ENCODE assay signal across 8 mouse cellular contexts in genomic region chr7:13044254-13044625, GRCm38 (mm10). TPM values are rescaled to one million over a fixed set of nuclear protein-coding genes. Genes with fewer than 3 reads are reported as not detected.
A peak's percentile ranks its signal among the peaks of the same experiment; 100 is the strongest.
DNase-seq lines count a peak whose midpoint lies in the region; ATAC-seq and TF ChIP-seq lines count a peak whose summit lies in the region.

No protein-coding gene starts in this region.

- peaks cover 5 to 12% of the 10 kb centered on the region in 2 experiments; a peak in 2 of 4 replicates for H3K4me1 ChIP-seq in heart, embryonic 14.5 days (ENCODE audit: control insufficient read depth in 2 of 2, insufficient read depth in 2 of 2, low read length in 2 of 2)
- peaks cover 13% of the 10 kb centered on the region for H3K4me1 ChIP-seq in bone marrow macrophage, adult 2 months (ENCODE audit: control insufficient read depth, insufficient read depth, low read length)
- H3K4me1 ChIP-seq in heart, embryonic 16.5 days (ENCODE audit: control insufficient read depth, insufficient read depth, low read length): peaks cover 3% of the 10 kb centered on the region
- H3K4me1 ChIP-seq in liver, embryonic 16.5 days (ENCODE audit: control insufficient read depth, low read depth, low read length): peaks cover 20% of the 10 kb centered on the region

- TF ChIP-seq POLR2A in bone marrow macrophage, adult 2 months (IDR thresholded peaks at IDR 0.05; ENCODE audit: borderline replicate concordance, low read depth, low read length): no peak

- no peak for ATAC-seq in heart, embryonic 14.5 days (ENCODE audit: insufficient number of reproducible peaks, insufficient read depth, low FRiP score, low read depth)
- ATAC-seq in heart, embryonic 16.5 days (replicated peaks; ENCODE audit: extremely low read depth, insufficient read depth, low FRiP score): no peak
- ATAC-seq in liver, embryonic 16.5 days (ENCODE audit: low read depth): no peak
- no peak for ATAC-seq in frontal cortex, adult (ENCODE audit: low TSS enrichment)

- H3K27me3 ChIP-seq in heart, embryonic 14.5 days (ENCODE audit: control insufficient read depth, insufficient read depth, low read length): peaks cover 34% of the 10 kb centered on the region
- H3K27me3 ChIP-seq in heart, embryonic 16.5 days (ENCODE audit: control insufficient read depth, insufficient read depth, low read length): peaks cover 31% of the 10 kb centered on the region
- H3K27me3 ChIP-seq in liver, embryonic 16.5 days (ENCODE audit: control insufficient read depth, insufficient read depth, low read depth, low read length): peaks cover 37% of the 10 kb centered on the region

- DNase-seq in heart, adult 9 months (ENCODE audit: low spot score in 2 of 2): no peak
- DNase-seq in spleen, postnatal 10 days (ENCODE audit: low spot score in 2 of 2): no peak
- DNase-seq in right cerebral cortex, postnatal 36 days (ENCODE audit: low spot score in 2 of 2): no peak

- WGBS in heart, embryonic 14.5 days: 6% methylated on average over 23 of the region's 23 CpGs
- WGBS in heart, embryonic 16.5 days: 4% methylated on average over 23 of the region's 23 CpGs
- WGBS in liver, embryonic 16.5 days (ENCODE audit: insufficient replicate concordance): 7% methylated on average over 23 of the region's 23 CpGs

- H3K9ac ChIP-seq in heart, embryonic 14.5 days (ENCODE audit: low read length): peak overlapping the region; percentile 70
- H3K9ac ChIP-seq in heart, embryonic 16.5 days (ENCODE audit: low read length): peak overlapping the region; percentile 70
- peak overlapping the region; percentile 5; the same call in 1 of the 2 replicates for H3K9ac ChIP-seq in liver, embryonic 16.5 days (ENCODE audit: low read depth, low read length)

- H3K4me3 ChIP-seq in heart, embryonic 14.5 days (ENCODE audit: control insufficient read depth in 1 of 2, insufficient read depth in 1 of 2, low read depth in 1 of 2, low read length in 2 of 2): peak overlapping the region; percentile 37 to 48
- H3K4me3 ChIP-seq in bone marrow macrophage, adult 2 months (ENCODE audit: insufficient read depth, low read length): peak overlapping the region; percentile 24; the same call in 1 of the 2 replicates
- H3K4me3 ChIP-seq in heart, embryonic 16.5 days (ENCODE audit: low read length): peak overlapping the region; percentile 54
- H3K4me3 ChIP-seq in liver, embryonic 16.5 days (ENCODE audit: low read depth, low read length): peak overlapping the region; percentile 55

- no peak for TF ChIP-seq CTCF in bone marrow macrophage, adult 2 months (IDR thresholded peaks at IDR 0.05; ENCODE audit: low read depth, low read length)

- 0 out of 2 replicates have a peak, but pooled peaks cover 2% of the 10 kb centered on the region for H3K9me3 ChIP-seq in heart, embryonic 14.5 days (ENCODE audit: control insufficient read depth, low read length)
- peaks cover 6% of the 10 kb centered on the region; the same call in 1 of the 2 replicates for H3K9me3 ChIP-seq in heart, embryonic 16.5 days (replicated peaks; ENCODE audit: control insufficient read depth, low read length)
- 0 out of 2 replicates have a peak, but pooled peaks cover 2% of the 10 kb centered on the region for H3K9me3 ChIP-seq in liver, embryonic 16.5 days (replicated peaks; ENCODE audit: control insufficient read depth, low read length)

- H3K4me2 ChIP-seq in heart, embryonic 14.5 days (ENCODE audit: low read length): peak overlapping the region; percentile 93
- peak overlapping the region; percentile 87 for H3K4me2 ChIP-seq in heart, embryonic 16.5 days (ENCODE audit: low read depth, low read length)
- peak overlapping the region; percentile 74 for H3K4me2 ChIP-seq in liver, embryonic 16.5 days (ENCODE audit: low read depth, low read length)

- no peaks in the 10 kb centered on the region for H3K36me3 ChIP-seq in heart, embryonic 14.5 days (ENCODE audit: control insufficient read depth, insufficient read depth, low read length)
- no peaks in the 10 kb centered on the region for H3K36me3 ChIP-seq in heart, embryonic 16.5 days (ENCODE audit: control insufficient read depth, insufficient read depth)
- H3K36me3 ChIP-seq in liver, embryonic 16.5 days (ENCODE audit: control insufficient read depth, insufficient read depth): no peaks in the 10 kb centered on the region

- H3K27ac ChIP-seq in heart, embryonic 14.5 days (replicated peaks in 1 of 2; ENCODE audit: control insufficient read depth in 1 of 2, insufficient read depth in 1 of 2, low read depth in 2 of 2, low read length in 2 of 2): no peak overlapping the region
- no peak overlapping the region for H3K27ac ChIP-seq in bone marrow macrophage, adult 2 months (ENCODE audit: insufficient read depth, low read depth, low read length)
- H3K27ac ChIP-seq in heart, embryonic 16.5 days (ENCODE audit: low read length): no peak overlapping the region
- H3K27ac ChIP-seq in liver, embryonic 16.5 days (ENCODE audit: low read length): no peak overlapping the region

RNA-seq across cellular contexts. Expression of gene Ube2m, which starts 6.2 kb away (rescaled TPM):
- polyA plus RNA-seq in heart, embryonic 14.5 days (2014; fragmentation: Nextera tagmentation; extraction: Ambion mirVana): 151 and 180 TPM in 2 replicates
- 171 and 193 TPM in 2 replicates for polyA plus RNA-seq in bone marrow macrophage, adult 2 months (2012; ENCODE audit: insufficient read depth, insufficient read length, missing spikeins)
- 49.0 and 94.2 TPM in 2 replicates for polyA plus RNA-seq in heart, embryonic 16.5 days (2015; fragmentation: Nextera tagmentation; extraction: Ambion mirVana)
- 10.6 and 14.3 TPM in 2 replicates for polyA plus RNA-seq in liver, embryonic 16.5 days (2015; fragmentation: Nextera tagmentation; extraction: Ambion mirVana)

RNA-seq across cellular contexts. Expression of gene Chmp2a, which starts 9.6 kb away (rescaled TPM):
- polyA plus RNA-seq in heart, embryonic 14.5 days (2014; fragmentation: Nextera tagmentation; extraction: Ambion mirVana): 153 and 165 TPM in 2 replicates
- polyA plus RNA-seq in bone marrow macrophage, adult 2 months (2012; ENCODE audit: insufficient read depth, insufficient read length, missing spikeins): 161 and 167 TPM in 2 replicates
- polyA plus RNA-seq in heart, embryonic 16.5 days (2015; fragmentation: Nextera tagmentation; extraction: Ambion mirVana): 146 TPM in 2 replicates
- 119 and 122 TPM in 2 replicates for polyA plus RNA-seq in liver, embryonic 16.5 days (2015; fragmentation: Nextera tagmentation; extraction: Ambion mirVana)

RNA-seq across cellular contexts. Expression of gene Mzf1, which starts 10.3 kb away (rescaled TPM):
- 1.4 and 1.8 TPM in 2 replicates for polyA plus RNA-seq in heart, embryonic 14.5 days (2014; fragmentation: Nextera tagmentation; extraction: Ambion mirVana)
- 1.2 and 1.5 TPM in 2 replicates for polyA plus RNA-seq in bone marrow macrophage, adult 2 months (2012; ENCODE audit: insufficient read depth, insufficient read length, missing spikeins)
- polyA plus RNA-seq in heart, embryonic 16.5 days (2015; fragmentation: Nextera tagmentation; extraction: Ambion mirVana): 1.7 and 2.1 TPM in 2 replicates
- polyA plus RNA-seq in liver, embryonic 16.5 days (2015; fragmentation: Nextera tagmentation; extraction: Ambion mirVana): 0.44 and 0.50 TPM in 2 replicates

RNA-seq across cellular contexts. Expression of gene Zbtb45, which starts 34.4 kb away (rescaled TPM):
- polyA plus RNA-seq in heart, embryonic 14.5 days (2014; fragmentation: Nextera tagmentation; extraction: Ambion mirVana): 12.8 and 17.2 TPM in 2 replicates
- polyA plus RNA-seq in bone marrow macrophage, adult 2 months (2012; ENCODE audit: insufficient read depth, insufficient read length, missing spikeins): 15.6 and 17.3 TPM in 2 replicates
- 17.4 and 20.4 TPM in 2 replicates for polyA plus RNA-seq in heart, embryonic 16.5 days (2015; fragmentation: Nextera tagmentation; extraction: Ambion mirVana)
- polyA plus RNA-seq in liver, embryonic 16.5 days (2015; fragmentation: Nextera tagmentation; extraction: Ambion mirVana): 10.0 and 11.4 TPM in 2 replicates

RNA-seq across cellular contexts. Expression of gene Trim28, which starts 45.3 kb away (rescaled TPM):
- polyA plus RNA-seq in heart, embryonic 14.5 days (2014; fragmentation: Nextera tagmentation; extraction: Ambion mirVana): 210 and 224 TPM in 2 replicates
- polyA plus RNA-seq in bone marrow macrophage, adult 2 months (2012; ENCODE audit: insufficient read depth, insufficient read length, missing spikeins): 165 and 177 TPM in 2 replicates
- polyA plus RNA-seq in heart, embryonic 16.5 days (2015; fragmentation: Nextera tagmentation; extraction: Ambion mirVana): 123 and 143 TPM in 2 replicates
- 50.0 and 57.9 TPM in 2 replicates for polyA plus RNA-seq in liver, embryonic 16.5 days (2015; fragmentation: Nextera tagmentation; extraction: Ambion mirVana)

Comparison
In these comparisons a context has a peak if more than half of its experiments do, and no peak if none do; other contexts are left out.
1. H3K9ac ChIP-seq: peak in every context shown above with its lines; median percentile 70 in heart, embryonic 14.5 days; 70 in heart, embryonic 16.5 days; 5 in liver, embryonic 16.5 days.